Mouse (Mus musculus) adrenal gland, adult (tissue): ENCODE measurements around the gene Coq9.
A peak's percentile ranks its signal among the peaks of the same experiment; 100 is the strongest.
"Not testable (repeated sequence)": the region's sequence is repeated elsewhere in the genome, so short reads cannot be mapped to it uniquely, and the experiment has no call there.

Source experiments
- DNase-seq, 2 experiments: peaks; one replicate each; pipeline ENCODE4 v3.0.0; 2022 to 2023; ENCODE audit warnings: low spot score in 1 of 2; ENCODE audit not compliant: inconsistent age in 2 of 2

Gene Coq9

DNA sequence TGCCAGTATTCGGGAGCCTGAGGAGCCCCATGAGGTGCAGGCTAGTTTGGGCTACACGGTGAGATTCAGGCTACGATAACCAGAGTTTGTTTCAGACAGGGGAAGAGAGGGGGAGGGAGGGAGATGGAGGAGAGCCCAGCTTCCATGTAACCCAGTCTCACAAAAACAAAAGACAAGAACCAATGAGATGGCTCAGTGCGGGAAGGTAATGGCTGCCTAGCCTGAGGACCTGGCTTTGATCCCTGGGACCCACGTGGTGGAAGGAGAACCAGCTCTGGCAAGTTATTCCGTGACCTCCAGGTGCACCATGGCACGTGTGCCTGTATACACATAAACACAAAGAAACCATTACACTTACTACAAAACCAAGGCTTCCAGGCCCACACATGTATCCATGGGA, 17.6 kb upstream of the Coq9 start:
- no peak for DNase-seq

DNA sequence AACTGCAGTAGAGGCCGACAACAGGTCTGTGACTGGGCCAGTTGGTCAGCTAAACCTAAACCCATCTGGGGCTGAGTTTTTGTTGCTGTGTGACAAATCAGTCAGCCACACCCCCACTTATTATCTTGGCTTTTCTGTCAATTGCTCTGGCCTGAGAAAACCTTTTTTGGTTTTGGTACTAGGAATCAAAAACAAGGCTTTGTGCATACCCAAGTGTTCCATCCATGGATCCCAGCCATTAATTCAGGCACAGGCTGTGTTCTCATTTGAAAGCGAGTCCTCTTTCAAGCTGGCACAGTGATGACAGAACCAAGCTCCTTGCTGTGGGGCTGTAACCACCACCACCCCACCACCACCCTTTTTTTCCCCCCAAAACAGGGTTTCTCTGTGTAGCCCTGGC, 16.7 kb upstream of the Coq9 start:
- DNase-seq: peak in 1 of 2 experiments; percentile 22

DNA sequence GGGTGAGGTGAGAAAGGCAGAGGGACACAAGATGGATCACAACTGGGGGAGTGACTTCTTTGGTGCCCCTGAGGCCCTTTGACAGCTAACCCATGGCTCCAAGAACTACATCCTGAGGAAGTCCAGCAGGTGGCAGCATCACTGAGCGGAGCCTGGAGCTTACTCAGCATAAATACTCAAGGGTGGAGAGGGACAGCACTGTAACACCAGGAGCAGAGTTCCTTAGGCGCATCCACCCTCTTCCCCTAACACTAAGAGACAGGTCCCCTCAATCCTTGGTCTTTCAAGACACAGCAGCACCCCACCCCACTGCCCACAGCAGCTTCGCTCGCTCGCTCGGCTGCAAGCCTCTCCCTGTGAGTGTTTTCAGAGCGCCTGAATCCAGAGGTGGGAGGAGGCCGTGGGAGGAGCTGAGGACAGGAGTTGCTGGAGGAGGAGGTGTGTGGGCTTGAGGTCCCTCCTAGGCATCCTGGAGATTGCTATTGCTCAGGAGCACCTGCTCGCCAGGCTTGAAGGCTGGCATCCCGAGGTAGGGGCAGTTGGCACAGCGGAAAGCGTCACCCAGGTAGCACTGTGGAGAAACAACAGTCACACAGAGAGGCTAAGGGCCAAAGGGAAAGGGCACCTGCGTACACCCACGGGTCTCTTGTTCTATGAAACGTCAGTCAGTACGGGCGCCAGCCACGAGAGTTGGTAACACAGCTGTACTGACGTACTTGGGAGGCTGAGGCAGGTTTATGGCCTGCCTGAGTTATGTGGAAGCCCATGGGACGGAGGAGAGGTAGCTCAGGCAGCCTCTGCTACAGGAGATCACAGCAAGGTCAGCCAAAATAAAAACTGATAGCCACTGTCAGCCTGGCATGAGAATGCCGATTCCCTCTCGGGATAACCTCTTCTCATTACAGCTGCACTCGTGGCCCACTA, 15.2 kb upstream of the Coq9 start:
- peak; percentile 60 to 86 for DNase-seq

DNA sequence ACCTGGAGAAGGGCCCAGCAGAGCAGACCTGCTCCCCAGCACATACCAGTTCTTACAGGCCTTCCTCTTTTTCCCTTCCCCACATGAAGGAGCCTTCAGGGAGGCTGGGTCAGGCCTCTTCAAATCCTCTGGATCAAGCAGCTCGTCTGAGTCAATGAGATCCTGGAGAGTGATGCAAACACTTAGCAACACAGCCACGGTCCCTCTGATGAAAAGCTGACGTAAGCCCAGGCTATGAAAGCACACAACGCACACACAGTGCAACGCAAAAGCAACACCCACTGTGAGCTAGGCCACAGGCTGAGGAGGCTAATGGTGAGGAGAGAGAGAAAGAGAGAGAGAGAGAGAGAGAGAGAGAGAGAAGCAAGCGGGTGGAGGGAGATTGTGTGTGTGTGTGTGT, 13.0 kb upstream of the Coq9 start:
- no peak for DNase-seq

DNA sequence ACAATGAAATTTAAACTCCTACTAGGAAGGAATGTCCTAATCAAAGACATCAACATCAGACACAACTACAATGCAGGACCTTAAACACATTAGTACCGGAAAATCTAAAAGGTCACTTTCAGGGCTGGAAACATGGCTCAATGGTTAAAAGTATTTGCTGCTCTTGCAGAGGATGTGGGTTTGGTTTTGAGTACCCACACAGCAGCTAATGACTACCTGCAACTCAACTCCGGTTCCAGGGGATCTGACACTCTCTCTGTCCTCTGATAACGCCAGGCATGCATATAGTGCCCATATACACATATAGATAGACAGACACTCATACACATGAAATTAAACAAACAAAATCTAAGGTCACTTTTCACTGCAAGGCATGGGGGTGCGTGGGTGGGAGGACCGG, 11.9 kb upstream of the Coq9 start:
- no peak for DNase-seq

DNA sequence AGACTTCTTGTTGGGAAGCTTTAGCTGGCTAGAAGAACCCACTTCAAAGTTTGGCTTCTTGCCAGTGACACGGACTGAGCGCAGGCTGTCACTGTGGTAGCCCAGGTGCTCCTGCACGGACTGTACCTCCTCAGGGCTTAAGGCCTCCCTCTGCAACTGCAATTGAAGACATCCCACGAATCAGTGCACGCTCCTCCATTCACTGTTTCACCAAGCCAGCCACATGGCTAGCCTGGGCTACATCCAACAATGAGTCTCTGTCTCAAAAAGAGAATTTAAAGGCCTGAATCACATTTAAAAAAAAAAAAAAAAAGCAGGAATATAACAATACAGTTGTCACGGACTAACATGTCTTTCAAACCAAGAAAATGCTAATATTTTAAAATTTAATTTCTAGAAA, 9.8 kb upstream of the Coq9 start:
- DNase-seq: no peak

DNA sequence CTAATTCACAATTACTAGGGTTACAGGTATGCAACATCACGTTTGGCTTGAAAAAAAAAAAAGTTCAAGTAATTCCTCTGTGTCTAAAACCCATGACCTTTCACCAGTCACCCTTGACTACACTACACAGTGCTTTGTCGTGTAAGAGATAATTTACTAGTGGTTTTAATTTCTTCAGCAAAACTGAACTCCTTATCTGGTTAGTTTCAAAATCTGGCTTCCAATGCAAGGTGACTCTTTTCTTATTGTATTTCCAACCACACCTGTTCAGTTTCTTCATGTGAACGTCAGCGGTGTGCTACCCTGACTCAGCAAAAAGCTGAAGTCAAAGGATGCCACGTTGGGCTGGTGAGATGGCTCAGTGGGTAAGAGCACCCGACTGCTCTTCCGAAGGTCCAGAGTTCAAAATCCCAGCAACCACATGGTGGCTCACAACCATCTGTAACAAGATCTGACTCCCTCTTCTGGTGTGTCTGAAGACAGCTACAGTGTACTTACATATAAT, 4.2 kb upstream of the Coq9 start:
- DNase-seq: not testable (repeated sequence)

DNA sequence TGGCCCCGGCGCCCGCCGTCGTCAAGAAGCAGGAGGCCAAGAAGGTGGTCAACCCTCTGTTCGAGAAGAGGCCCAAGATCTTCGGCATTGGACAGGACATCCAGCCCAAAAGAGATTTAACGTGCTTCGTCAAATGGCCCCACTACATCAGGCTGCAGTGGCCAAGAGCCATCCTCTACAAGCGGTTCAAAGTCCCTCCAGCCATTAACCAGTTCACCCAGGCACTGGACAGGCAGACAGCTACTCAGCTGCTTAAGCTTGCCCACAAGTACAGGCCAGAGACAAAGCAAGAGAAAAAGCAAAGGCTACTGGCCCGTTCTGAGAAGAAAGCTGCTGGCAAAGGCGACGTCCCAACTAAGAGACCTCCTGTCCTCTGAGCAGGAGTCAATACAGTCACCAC, 2.4 kb upstream of the Coq9 start:
- not testable (repeated sequence) for DNase-seq

DNA sequence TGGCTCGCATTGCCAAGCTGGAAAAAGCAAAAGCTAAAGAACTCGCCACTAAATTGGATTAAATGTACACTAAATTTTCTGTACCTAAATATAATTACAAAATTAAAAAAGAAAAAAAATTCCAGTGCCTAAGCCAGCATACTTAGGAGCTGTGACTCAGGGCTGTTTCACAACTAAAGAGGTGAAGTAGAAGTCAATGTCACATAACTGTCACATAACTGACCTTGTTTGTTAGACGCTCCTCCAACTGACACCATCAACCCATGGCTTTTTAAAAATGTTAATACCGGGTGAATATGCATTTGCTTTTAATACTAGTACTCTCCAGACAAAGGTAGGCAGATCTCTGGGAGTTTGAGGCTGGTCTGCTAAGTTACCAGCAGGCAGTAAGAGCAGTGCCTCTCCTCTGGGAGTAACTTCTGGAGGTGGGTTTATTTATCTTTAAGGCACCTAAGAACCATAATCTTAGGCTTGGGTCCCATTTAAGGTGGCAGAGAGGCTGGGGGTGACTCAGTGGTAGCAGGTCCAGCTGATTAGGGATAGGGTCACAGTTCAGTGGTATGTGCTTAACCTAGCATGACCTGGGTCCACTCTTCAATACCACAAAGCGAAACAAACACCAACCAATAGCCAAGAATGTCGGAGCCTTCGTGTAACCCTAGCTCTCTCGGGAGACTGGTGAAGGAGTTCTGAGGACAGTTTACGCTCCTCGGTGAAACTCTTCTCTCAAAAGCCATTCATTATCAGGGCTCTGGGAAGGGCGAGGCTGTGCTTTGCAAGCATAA, 1.5 kb upstream of the Coq9 start:
- DNase-seq: peak in 1 of 2 experiments; percentile 82

DNA sequence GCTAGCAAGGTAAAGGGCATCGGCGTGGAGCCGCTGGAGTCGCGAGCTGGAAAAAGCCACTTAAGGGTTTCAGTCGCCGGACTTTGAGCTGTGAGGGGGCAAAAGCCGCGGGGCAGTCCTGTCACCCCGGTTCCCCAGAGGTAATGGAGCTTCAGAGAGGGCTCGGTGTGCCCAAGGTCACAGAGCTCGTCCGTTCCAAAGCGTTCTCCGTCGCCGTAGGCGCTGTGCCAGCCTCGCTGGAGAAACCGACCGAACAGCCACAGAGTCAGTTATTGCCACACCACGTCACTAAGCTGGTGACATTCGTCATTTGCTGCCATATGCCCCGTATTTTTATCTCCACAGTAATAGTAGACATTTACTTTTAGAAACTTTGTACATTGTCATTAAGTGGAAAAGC, 479 bp downstream of the Coq9 start:
- peak; percentile 90 to 96 for DNase-seq

DNA sequence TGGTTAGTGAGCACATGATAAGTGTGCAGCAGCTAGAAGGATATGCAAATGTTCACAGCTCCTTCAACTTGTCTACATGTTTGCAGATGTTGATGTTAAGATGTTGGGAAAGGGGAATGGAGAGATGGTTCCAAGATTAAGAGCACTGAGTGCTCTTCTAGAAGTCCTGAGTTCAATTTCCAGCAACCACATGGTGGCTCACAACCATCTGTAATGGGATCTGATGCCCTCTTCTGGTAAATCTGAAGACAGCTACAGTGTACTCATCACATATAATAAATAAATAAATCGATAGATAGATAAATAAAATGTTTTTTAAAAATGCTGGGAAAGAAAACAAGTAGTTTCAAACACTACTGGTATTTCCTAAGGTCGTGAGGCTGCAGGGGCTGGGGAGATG, 3.1 kb downstream of the Coq9 start:
- no peak for DNase-seq

DNA sequence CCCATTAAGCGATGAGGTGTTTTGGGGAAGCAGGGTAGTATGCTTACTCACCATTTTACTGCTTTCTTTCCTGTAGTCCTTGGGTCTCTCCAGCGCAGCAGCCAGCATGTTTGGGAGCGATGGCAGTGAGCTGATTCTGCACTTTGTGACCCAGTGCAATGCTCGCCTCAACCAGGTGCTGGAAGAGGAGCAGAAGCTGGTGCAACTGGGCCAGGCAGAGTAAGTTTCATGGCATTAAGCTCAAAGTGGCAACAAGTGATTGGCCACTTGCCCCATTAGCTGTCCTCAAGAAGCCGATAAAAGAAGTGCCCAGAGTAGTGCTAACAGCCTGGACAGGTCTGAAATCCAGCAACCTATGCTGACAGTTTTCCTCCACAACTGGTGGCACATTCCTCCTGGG, 11.9 kb downstream of the Coq9 start:
- DNase-seq: no peak

DNA sequence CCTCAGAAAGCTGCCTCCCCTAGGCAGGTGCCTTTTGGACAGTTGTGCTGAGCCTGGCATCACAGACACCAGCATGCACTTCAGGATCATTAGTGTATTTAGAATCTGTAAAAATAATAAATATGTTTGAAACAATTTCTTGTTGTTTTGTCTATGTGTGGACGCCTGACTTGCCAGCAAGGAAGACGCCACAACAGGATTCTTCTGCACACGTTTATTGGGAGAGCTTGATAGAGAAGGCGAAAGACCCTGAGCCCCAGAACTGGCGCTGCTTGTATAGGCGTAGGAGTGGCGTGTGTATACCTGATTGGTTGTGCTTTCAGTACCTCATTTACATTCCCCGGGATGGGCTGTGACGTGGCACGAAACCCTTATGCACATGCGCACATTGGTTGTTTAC, 16.6 kb downstream of the Coq9 start:
- not testable (repeated sequence) for DNase-seq

DNA sequence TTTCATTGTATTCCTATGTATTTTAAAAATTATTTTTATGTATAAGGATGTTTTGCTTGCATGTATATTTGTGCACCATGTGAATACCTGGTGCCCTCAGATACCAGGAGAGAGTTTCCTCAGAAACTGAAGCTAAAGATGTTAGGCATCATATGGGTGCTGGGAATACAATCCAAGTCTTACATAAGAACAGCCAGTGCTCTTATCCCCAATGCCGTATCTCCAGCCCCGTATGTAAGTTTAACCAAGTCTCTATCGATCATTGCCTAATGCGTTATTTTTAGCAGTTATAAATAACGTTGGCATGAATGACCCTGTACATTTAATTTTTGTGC, 18.9 kb downstream of the Coq9 start:
- DNase-seq: no peak

DNA sequence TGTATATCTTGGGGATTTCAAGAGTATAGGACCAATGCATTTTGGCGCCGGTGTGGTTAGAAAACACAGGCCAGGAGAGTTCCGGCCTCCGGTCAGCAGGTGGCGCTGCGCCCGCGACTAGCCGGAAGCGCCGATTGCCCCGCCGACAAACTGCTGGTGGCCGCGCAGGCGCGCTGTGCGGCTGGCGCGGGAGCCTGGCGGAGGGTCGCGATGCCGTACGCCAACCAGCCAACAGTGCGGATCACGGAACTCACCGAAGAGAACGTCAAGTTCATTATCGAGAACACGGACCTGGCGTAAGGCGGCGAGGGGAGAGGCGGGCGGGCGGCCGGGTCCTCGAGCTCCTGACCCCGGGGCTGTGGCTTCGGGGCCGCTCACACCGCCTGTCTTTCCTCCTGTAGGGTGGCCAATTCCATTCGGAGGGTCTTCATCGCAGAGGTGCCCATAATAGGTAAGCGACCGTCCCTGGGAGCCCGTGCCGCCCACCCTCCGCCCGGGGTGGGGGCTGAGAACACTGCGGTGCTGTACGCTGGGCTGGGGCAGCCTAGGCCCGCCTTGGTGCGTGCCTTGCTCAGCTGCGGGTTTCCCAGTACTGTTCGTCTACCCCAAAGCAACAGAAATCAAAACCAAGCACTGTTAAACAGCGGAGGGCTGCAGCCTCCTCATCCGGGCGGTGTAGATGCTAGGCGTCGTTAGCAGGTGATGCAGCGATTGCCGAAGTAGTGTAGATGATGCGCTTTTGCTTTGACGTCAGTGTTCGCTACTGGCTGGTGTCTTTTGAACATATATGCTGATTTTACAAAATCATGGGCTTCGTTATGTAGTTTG, 19.4 kb downstream of the Coq9 start, which contains the start of gene Polr2c:
Gene Polr2c (plus strand): TSS at position 105 of the 828 bp plus-strand sequence.
- peak; percentile 90 to 96 for DNase-seq

DNA sequence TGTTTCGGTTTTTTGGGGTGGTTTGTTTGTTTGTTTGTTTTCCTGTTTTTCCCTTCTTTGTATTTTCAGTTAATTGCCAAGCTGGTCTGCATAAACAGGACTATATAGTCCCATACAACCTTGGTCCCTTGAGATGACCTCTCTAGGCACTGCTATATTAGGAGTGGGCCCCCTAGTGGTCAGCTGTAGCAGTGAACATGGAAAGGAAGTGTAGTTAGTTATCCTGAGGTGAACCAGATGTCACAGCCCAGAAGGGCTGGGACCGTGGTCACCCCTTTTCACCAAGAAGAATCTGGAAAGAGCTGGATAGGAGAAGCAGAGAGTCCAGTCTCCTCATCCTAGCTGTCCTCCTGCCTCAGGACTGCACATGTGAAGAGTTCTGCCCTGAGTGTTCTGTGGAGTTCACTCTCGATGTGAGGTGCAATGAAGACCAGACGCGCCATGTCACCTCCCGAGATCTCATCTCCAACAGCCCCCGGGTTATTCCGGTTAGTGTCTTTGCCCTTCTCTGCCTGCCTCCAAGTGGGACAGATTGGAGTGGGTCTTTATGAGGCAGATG, 23.3 kb downstream of the Coq9 start:
- peak; percentile 60 to 86 for DNase-seq

DNA sequence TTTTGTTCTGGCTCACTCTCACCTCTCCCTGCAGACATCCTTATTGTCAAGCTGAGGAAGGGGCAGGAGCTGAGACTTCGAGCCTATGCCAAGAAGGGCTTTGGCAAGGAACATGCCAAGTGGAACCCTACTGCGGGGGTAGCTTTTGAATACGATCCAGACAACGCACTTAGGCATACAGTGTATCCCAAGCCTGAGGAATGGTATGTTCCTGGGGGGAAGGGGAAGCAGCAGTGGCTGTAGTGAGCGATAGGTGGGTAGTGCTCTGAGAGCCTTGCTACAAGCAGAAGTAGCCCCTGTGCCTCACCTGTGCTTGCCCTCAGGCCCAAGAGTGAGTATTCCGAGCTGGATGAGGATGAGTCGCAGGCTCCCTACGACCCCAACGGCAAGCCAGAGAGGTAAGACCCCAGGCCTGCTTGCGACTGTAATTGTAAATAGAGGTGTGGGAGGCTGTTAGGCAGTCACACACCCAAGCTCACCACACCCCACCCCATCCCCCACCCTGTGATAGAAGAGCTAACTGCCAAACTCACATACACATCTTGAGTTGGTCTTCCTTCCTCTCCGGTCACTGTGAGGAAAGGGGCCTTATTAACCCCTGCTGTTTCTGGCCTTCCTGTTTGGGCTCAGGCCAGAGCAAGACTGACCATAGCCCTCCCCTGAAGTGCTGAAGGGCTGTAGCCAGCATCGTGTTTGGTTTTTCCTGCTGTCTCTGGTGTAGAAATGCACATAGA, 24.5 kb downstream of the Coq9 start:
- peak in 1 of 2 experiments; percentile 31 for DNase-seq

DNA sequence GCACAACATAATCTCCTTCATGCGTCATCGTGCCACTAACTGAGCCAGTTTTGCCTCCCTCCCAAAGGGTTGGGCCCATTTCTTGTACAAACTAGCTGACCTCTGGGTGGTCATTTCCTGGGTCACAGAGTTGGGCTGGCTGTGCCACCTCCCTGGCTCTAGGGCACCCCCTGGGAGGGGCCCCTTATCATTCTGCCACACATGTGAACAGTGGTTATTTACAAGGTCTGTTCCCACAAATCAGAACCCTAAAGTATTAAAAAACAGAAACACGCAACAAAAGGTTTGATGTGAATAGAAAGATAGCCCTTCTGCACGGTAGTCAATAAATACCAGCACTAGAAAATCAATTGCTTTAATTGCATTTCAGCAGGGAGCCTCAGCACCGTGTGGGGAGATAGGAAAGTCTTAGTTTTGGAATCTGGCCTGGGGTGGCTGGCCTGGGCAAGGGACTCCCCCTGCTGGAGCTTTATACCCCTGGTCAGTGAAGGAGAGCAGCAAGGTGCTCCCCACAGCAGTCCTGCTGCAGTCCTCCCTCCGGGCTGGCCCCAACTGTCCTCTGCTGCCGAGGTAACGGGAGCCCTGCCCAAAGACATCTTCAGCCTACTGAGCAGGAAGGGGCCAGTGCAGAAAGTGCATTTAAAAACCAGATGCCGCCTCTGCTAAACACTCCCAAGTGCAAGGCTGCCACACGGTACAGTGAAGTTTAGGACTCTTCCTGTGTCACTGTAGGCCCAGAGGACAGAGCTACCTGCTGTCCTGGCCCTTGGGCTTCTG, 26.0 kb downstream of the Coq9 start:
- DNase-seq: no peak

DNA sequence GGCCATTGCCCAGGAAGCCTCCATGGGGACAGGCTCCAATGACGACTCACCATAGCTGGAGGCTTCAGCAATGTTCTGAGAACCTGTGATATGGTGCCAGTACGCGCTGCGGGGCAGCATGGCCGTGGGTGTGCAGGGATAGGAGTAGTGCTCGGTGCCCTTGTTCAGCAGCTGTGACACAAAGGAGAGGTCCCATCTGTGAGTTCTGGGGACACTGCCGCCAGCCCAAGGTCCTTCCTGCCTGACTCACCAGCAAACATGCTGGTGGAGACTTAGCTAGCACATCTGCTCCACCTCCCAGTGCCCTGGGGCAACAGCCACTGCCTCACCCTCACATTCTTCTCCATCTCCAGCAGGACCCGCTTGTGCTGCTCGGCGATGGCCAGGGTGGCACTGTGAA, 27.2 kb downstream of the Coq9 start:
- peak; percentile 79 to 88 for DNase-seq
